14 mouse cellular contexts compared by ENCODE assay signal in the genomic region with DNA sequence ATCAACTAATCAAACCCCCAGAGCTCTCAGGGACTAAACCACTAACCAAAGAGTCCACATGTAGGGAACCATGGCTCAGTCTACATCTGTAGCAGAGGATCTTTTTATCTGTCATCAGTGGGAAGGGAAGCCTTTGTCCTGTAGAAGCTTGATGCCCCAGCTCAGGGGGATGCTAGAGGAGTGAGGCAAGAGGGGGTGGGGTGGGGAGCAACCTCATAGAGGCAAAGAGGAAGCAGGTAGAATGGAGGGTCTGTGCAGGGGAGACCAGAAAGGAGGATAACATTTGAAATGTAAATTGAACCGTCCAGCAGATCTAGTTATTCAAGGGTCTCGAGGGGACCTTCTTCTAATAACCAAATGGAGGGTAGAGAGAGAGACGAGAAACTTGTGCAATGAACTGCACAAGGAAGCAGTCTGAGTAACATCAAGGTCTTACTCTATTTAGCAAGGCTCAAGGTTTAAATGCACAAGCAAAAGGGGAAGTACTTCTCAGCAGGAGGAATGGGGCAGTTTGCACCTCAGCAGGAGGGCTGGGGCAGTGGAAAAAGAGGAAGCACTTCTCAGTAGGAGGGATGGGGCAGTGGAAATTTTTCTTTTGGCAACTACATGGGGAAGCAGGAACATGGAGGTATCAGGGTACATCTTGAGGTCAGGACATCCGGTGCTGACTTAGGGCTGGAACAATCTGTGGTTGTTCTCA.
"Had no signal": no experiment of that assay in that cellular context is flagged by ENCODE, and none has a peak within 500 bp of the region (broad histone marks: within the 10 kb centered on the region; RNA-seq: fewer than 3 reads in every experiment).

No protein-coding gene starts in this region.

- H3K27me3 ChIP-seq: limb, embryonic 15.5 days had no signal

- DNase-seq: kidney, adult 8-10 months; kidney, postnatal 25 days; layer of hippocampus, adult 9-11 months; left cerebral cortex, postnatal 4 days; liver, postnatal 0 days; lung, embryonic 14.5 days; midbrain, embryonic 14.5 days; thymus, adult 18-20 months; thymus, postnatal 36 days had no signal

- H3K27ac ChIP-seq: layer of hippocampus, adult 2 months; limb, embryonic 12.5 days; limb, embryonic 15.5 days; liver, embryonic 14.5 days; macrophage had no signal

- H3K36me3 ChIP-seq: limb, embryonic 12.5 days; limb, embryonic 15.5 days had no signal

- H3K9me3 ChIP-seq: limb, embryonic 12.5 days; limb, embryonic 15.5 days had no signal

- H3K9ac ChIP-seq: limb, embryonic 12.5 days; limb, embryonic 15.5 days; liver, embryonic 14.5 days; liver, postnatal 0 days; lung, embryonic 14.5 days had no signal

- H3K4me3 ChIP-seq: layer of hippocampus, adult 2 months; limb, embryonic 12.5 days; limb, embryonic 15.5 days had no signal
